Mouse (Mus musculus) heart, embryonic 10.5 days (tissue): ENCODE measurements around the gene Fam241b. TPM values are rescaled to one million over a fixed set of nuclear protein-coding genes. Genes with fewer than 3 reads are reported as not detected.
A peak's percentile ranks its signal among the peaks of the same experiment; 100 is the strongest.

Source experiments
- DNase-seq: peaks from one replicate; pipeline ENCODE4 v3.0.0-alpha.2; 2017; ENCODE audit warnings: low spot score
- H3K27ac ChIP-seq: fragments of 300-500 bp; sonication (generic); 2 replicates; pipeline ENCODE4 v1.5.1; 2016; ENCODE audit warnings: mild to moderate bottlenecking
- H3K27me3 ChIP-seq: fragments of 300-500 bp; sonication (generic); 2 replicates; pipeline ENCODE4 v1.6.1; 2016; ENCODE audit warnings: mild to moderate bottlenecking; ENCODE audit not compliant: poor library complexity, insufficient read depth, severe bottlenecking
- H3K36me3 ChIP-seq: fragments of 300-500 bp; sonication (generic); 2 replicates; pipeline ENCODE4 v1.6.1; 2016; ENCODE audit warnings: mild to moderate bottlenecking, moderate library complexity
- H3K4me1 ChIP-seq: fragments of 300-500 bp; sonication (generic); 2 replicates; pipeline ENCODE4 v1.6.1; 2016; ENCODE audit warnings: mild to moderate bottlenecking
- H3K4me3 ChIP-seq: fragments of 300-500 bp; sonication (generic); 2 replicates; pipeline ENCODE4 v1.5.1; 2016; ENCODE audit warnings: mild to moderate bottlenecking, moderate library complexity
- H3K9me3 ChIP-seq: fragments of 300-500 bp; sonication (generic); 2 replicates; pipeline ENCODE4 v1.6.1; 2016; ENCODE audit warnings: mild to moderate bottlenecking, moderate library complexity
- WGBS: fragments of 180-500 bp; shearing (Covaris S2); methylation state at CpG from one replicate; pipeline ENCODE4 v1.1.7; 2016; 5-methylcytosine and 5-hydroxymethylcytosine counted together
- polyA plus RNA-seq: library from polyadenylated mRNA; unstranded; fragments of >200 nt; fragmentation: Nextera tagmentation; extraction: Ambion mirVana; gene quantifications from 2 replicates; pipeline ENCODE4 v1.2.1, GENCODE M21; 2016

Fam241b gene
- polyA plus RNA-seq: 3.1 and 5.9 TPM in 2 replicates

GRCm38 (mm10) chr10:62143820-62144219 lies at the start of gene Fam241b:
Gene Fam241b, minus strand, starts transcription at chr10:62143920.
- H3K9me3 ChIP-seq: no peaks in the 10 kb centered on the region
- no peaks in the 10 kb centered on the region for H3K4me1 ChIP-seq
- no peaks in the 10 kb centered on the region for H3K36me3 ChIP-seq
- peaks cover 57% of the 10 kb centered on the region for H3K27me3 ChIP-seq
- no peak for DNase-seq
- 60% methylated on average over 8 of the region's 8 CpGs for whole genome bisulfite sequencing
- H3K4me3 ChIP-seq: no peak within 1 kb of the TSS
- H3K27ac ChIP-seq: no peak within 1 kb of the TSS

GRCm38 (mm10) chr10:62192701-62193157 lies 49.0 kb upstream of the Fam241b start:
- H3K4me3 ChIP-seq: no peak overlapping the region
- H3K9me3 ChIP-seq: no peaks in the 10 kb centered on the region
- no peak for DNase-seq
- H3K27me3 ChIP-seq: peaks cover 38% of the 10 kb centered on the region
- H3K4me1 ChIP-seq: peaks cover 18% of the 10 kb centered on the region
- H3K27ac ChIP-seq: no peak overlapping the region
- 68% methylated on average over 9 of the region's 9 CpGs for WGBS
- H3K36me3 ChIP-seq: no peaks in the 10 kb centered on the region

- 88% methylated on average over 7 of the region's 7 CpGs for WGBS
- peaks cover 37% of the 10 kb centered on the region for H3K27me3 ChIP-seq
- H3K27ac ChIP-seq: no peak overlapping the region
- H3K9me3 ChIP-seq: no peaks in the 10 kb centered on the region
- H3K4me1 ChIP-seq: peaks cover 10% of the 10 kb centered on the region
- DNase-seq: no peak
- no peaks in the 10 kb centered on the region for H3K36me3 ChIP-seq
- H3K4me3 ChIP-seq: no peak overlapping the region
These were observed 47.1 kb upstream of the Fam241b start for GRCm38 (mm10) chr10:62190821-62191220.

GRCm38 (mm10) chr10:62189910-62190309 lies 46.2 kb upstream of the Fam241b start:
- no peak overlapping the region for H3K4me3 ChIP-seq
- H3K9me3 ChIP-seq: no peaks in the 10 kb centered on the region
- no peaks in the 10 kb centered on the region for H3K36me3 ChIP-seq
- DNase-seq: no peak
- H3K27ac ChIP-seq: no peak overlapping the region
- peaks cover 1% of the 10 kb centered on the region for H3K4me1 ChIP-seq
- peaks cover 30% of the 10 kb centered on the region for H3K27me3 ChIP-seq
- 79% methylated on average over 4 of the region's 4 CpGs for WGBS

GRCm38 (mm10) chr10:62189303-62189702 lies 45.6 kb upstream of the Fam241b start:
- WGBS: 42% methylated on average over 3 of the region's 3 CpGs
- Histone ChIP-seq H3K4me3 (no peak overlapping the region), H3K27ac (no peak overlapping the region), H3K27me3 (peaks cover 30% of the 10 kb centered on the region; the same call in 1 of the 2 replicates), H3K4me1 (no peaks in the 10 kb centered on the region), H3K9me3 (no peaks in the 10 kb centered on the region), H3K36me3 (no peaks in the 10 kb centered on the region)
- no peak for DNase-seq

GRCm38 (mm10) chr10:62186882-62187281 lies 43.2 kb upstream of the Fam241b start:
- whole genome bisulfite sequencing: 22% methylated on average over 7 of the region's 7 CpGs
- Histone ChIP-seq H3K4me1 (no peaks in the 10 kb centered on the region), H3K27me3 (peaks cover 29% of the 10 kb centered on the region), H3K27ac (no peak overlapping the region), H3K4me3 (no peak overlapping the region), H3K9me3 (no peaks in the 10 kb centered on the region), H3K36me3 (no peaks in the 10 kb centered on the region)
- no peak for DNase-seq

GRCm38 (mm10) chr10:62183053-62183452 lies 39.3 kb upstream of the Fam241b start:
- peak; percentile 95 for DNase-seq
- no peaks in the 10 kb centered on the region for H3K9me3 ChIP-seq
- H3K36me3 ChIP-seq: no peaks in the 10 kb centered on the region
- no peaks in the 10 kb centered on the region for H3K4me1 ChIP-seq
- no peak overlapping the region for H3K4me3 ChIP-seq
- H3K27ac ChIP-seq: no peak overlapping the region
- H3K27me3 ChIP-seq: peaks cover 14% of the 10 kb centered on the region
- 3% methylated on average over 10 of the region's 10 CpGs for WGBS

GRCm38 (mm10) chr10:62182471-62183014 lies 38.8 kb upstream of the Fam241b start:
- 67% methylated on average over 6 of the region's 6 CpGs for whole genome bisulfite sequencing
- peaks cover 17% of the 10 kb centered on the region for H3K27me3 ChIP-seq

GRCm38 (mm10) chr10:62181701-62182100 lies 38.0 kb upstream of the Fam241b start:
- DNase-seq: no peak
- H3K4me1 ChIP-seq: no peaks in the 10 kb centered on the region
- 43% methylated on average over 3 of the region's 3 CpGs for WGBS
- H3K4me3 ChIP-seq: no peak overlapping the region
- no peaks in the 10 kb centered on the region for H3K9me3 ChIP-seq
- no peak overlapping the region for H3K27ac ChIP-seq
- no peaks in the 10 kb centered on the region for H3K36me3 ChIP-seq
- H3K27me3 ChIP-seq: peaks cover 17% of the 10 kb centered on the region

More at GRCm38 (mm10) chr10:62182471-62183014, 38.8 kb upstream of the Fam241b start:
- no peak for DNase-seq
- no peak overlapping the region for H3K4me3 ChIP-seq
- H3K36me3 ChIP-seq: no peaks in the 10 kb centered on the region
- no peaks in the 10 kb centered on the region for H3K4me1 ChIP-seq
- H3K27ac ChIP-seq: no peak overlapping the region
- no peaks in the 10 kb centered on the region for H3K9me3 ChIP-seq

GRCm38 (mm10) chr10:62179944-62180343 lies 36.2 kb upstream of the Fam241b start:
- no peaks in the 10 kb centered on the region for H3K36me3 ChIP-seq
- 78% methylated on average over 3 of the region's 3 CpGs for WGBS
- no peaks in the 10 kb centered on the region for H3K4me1 ChIP-seq
- peaks cover 17% of the 10 kb centered on the region for H3K27me3 ChIP-seq
- H3K27ac ChIP-seq: no peak overlapping the region
- no peaks in the 10 kb centered on the region for H3K9me3 ChIP-seq
- no peak for DNase-seq
- H3K4me3 ChIP-seq: no peak overlapping the region

GRCm38 (mm10) chr10:62174533-62175313 lies 31.0 kb upstream of the Fam241b start:
- Histone ChIP-seq H3K9me3 (no peaks in the 10 kb centered on the region), H3K27me3 (peaks cover 29% of the 10 kb centered on the region; the same call in 1 of the 2 replicates), H3K36me3 (no peaks in the 10 kb centered on the region), H3K27ac (no peak overlapping the region), H3K4me3 (no peak overlapping the region), H3K4me1 (peaks cover 15% of the 10 kb centered on the region; the same call in 1 of the 2 replicates)
- 58% methylated on average over 15 of the region's 15 CpGs for WGBS
- DNase-seq: no peak

GRCm38 (mm10) chr10:62173941-62174448 lies 30.3 kb upstream of the Fam241b start:
- Histone ChIP-seq H3K36me3 (no peaks in the 10 kb centered on the region), H3K9me3 (no peaks in the 10 kb centered on the region), H3K4me1 (peaks cover 15% of the 10 kb centered on the region; the same call in 1 of the 2 replicates), H3K4me3 (no peak overlapping the region), H3K27me3 (peaks cover 29% of the 10 kb centered on the region; the same call in 1 of the 2 replicates), H3K27ac (no peak overlapping the region)
- no peak for DNase-seq
- 35% methylated on average over 9 of the region's 9 CpGs for WGBS
